Mouse (Mus musculus) cerebellum, adult 18-20 months (tissue): ENCODE results near the gene Slco3a1.

Experiments
- DNase-seq, 2 experiments: peaks; one replicate each; pipeline ENCODE4 v3.0.0; 2021

The Slco3a1 gene

GRCm38 (mm10) chr7:74341149-74341805, 213.3 kb downstream of the Slco3a1 start:
- DNase-seq: no peak

- DNase-seq: no peak
Measured at GRCm38 (mm10) chr7:74340419-74340954, 214.1 kb downstream of the Slco3a1 start.

- DNase-seq: peak; percentile 61 to 70
Measured at GRCm38 (mm10) chr7:74337677-74338420, 216.7 kb downstream of the Slco3a1 start.

GRCm38 (mm10) chr7:74332323-74332722, 222.3 kb downstream of the Slco3a1 start:
- no peak for DNase-seq

- DNase-seq: no peak
Measured at GRCm38 (mm10) chr7:74330858-74331726, 223.5 kb downstream of the Slco3a1 start.

GRCm38 (mm10) chr7:74330117-74330857, 224.3 kb downstream of the Slco3a1 start:
- DNase-seq: no peak

GRCm38 (mm10) chr7:74329004-74329403, 225.6 kb downstream of the Slco3a1 start:
- DNase-seq: no peak

GRCm38 (mm10) chr7:74327716-74328115, 226.9 kb downstream of the Slco3a1 start:
- no peak for DNase-seq

GRCm38 (mm10) chr7:74325052-74325451, 229.5 kb downstream of the Slco3a1 start:
- DNase-seq: no peak

- peak in 1 of 2 experiments; percentile 26 for DNase-seq
Measured at GRCm38 (mm10) chr7:74323683-74324082, 230.9 kb downstream of the Slco3a1 start.

- no peak for DNase-seq
Measured at GRCm38 (mm10) chr7:74323194-74323593, 231.4 kb downstream of the Slco3a1 start.

- DNase-seq: no peak
Measured at GRCm38 (mm10) chr7:74320635-74321034, 233.9 kb downstream of the Slco3a1 start.

- peak; percentile 68 to 71 for DNase-seq
Measured at GRCm38 (mm10) chr7:74315836-74316435, 238.6 kb downstream of the Slco3a1 start.

GRCm38 (mm10) chr7:74314276-74314675, 240.3 kb downstream of the Slco3a1 start:
- peak; percentile 22 to 39 for DNase-seq

GRCm38 (mm10) chr7:74313279-74314105, 241.1 kb downstream of the Slco3a1 start:
- no peak for DNase-seq

GRCm38 (mm10) chr7:74311536-74311935, 243.0 kb downstream of the Slco3a1 start:
- no peak for DNase-seq

GRCm38 (mm10) chr7:74303611-74304300, 250.8 kb downstream of the Slco3a1 start:
- no peak for DNase-seq

- DNase-seq: no peak
Measured at GRCm38 (mm10) chr7:74303081-74303480, 251.5 kb downstream of the Slco3a1 start.

GRCm38 (mm10) chr7:74286531-74286930, 268.0 kb downstream of the Slco3a1 start:
- DNase-seq: no peak

- DNase-seq: no peak
Measured at GRCm38 (mm10) chr7:74280371-74280770, 274.2 kb downstream of the Slco3a1 start.
